Mouse (Mus musculus) small intestine, adult 2 months (tissue): ENCODE data around the gene Gpsm3.

Experiments used
- CTCF ChIP-seq: fragments of 200-500 bp; IDR thresholded peaks from 2 replicates; pipeline ENCODE4 v1.5.1; 2012; ENCODE audit warnings: low read depth, mild to moderate bottlenecking, control low read depth, inconsistent platforms, low read length, moderate library complexity, mixed read lengths; ENCODE audit not compliant: insufficient replicate concordance, insufficient read length; ENCODE audit errors: extremely low read depth
- POLR2A ChIP-seq: fragments of 200-500 bp; IDR thresholded peaks from 2 replicates; pipeline ENCODE4 v1.6.1; 2012; ENCODE audit warnings: low read depth, mild to moderate bottlenecking, control low read depth, inconsistent platforms, low read length, moderate library complexity

DNA sequence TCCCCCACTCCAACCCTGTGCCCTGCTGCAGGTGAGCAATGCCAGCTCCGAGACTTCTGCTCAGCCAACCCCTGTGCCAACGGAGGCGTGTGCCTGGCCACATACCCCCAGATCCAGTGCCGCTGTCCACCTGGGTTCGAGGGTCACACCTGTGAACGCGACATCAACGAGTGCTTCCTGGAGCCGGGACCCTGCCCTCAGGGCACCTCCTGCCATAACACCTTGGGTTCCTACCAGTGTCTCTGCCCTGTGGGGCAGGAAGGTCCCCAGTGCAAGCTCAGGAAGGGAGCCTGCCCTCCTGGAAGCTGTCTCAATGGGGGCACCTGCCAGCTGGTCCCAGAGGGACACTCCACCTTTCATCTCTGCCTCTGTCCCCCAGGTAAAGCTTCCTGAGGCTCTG, 22.3 kb upstream of the Gpsm3 start:
- TF ChIP-seq POLR2A (no peak), CTCF (no peak)
